Mouse (Mus musculus) neural tube, embryonic 15.5 days (tissue): ENCODE results near the gene Prr15l. TPM values are rescaled to one million over a fixed set of nuclear protein-coding genes. Genes with fewer than 3 reads are reported as not detected.
A peak's percentile ranks its signal among the peaks of the same experiment; 100 is the strongest.

Experiments used
- ATAC-seq: fragments of 200-750 bp; cut with Nextera tagmentation; 2 replicates; pipeline ENCODE4 v1.8.0; 2017; ENCODE audit warnings: mild to moderate bottlenecking, moderate TSS enrichment, moderate library complexity; ENCODE audit not compliant: low FRiP score
- H3K27ac ChIP-seq: fragments of 300-500 bp; sonication (generic); replicated peaks from 2 replicates; pipeline ENCODE4 v1.5.1; 2015; ENCODE audit warnings: mild to moderate bottlenecking, inconsistent platforms
- H3K27me3 ChIP-seq: fragments of 300-500 bp; sonication (generic); replicated peaks from 2 replicates; pipeline ENCODE4 v1.6.1; 2015; ENCODE audit warnings: inconsistent platforms
- H3K36me3 ChIP-seq: fragments of 300-500 bp; sonication (generic); 2 replicates; pipeline ENCODE4 v1.6.1; 2015; ENCODE audit warnings: inconsistent platforms
- H3K4me1 ChIP-seq: fragments of 300-500 bp; sonication (generic); 2 replicates; pipeline ENCODE4 v1.6.1; 2015; ENCODE audit warnings: inconsistent platforms
- H3K4me2 ChIP-seq: fragments of 300-500 bp; sonication (generic); 2 replicates; pipeline ENCODE4 v1.6.1; 2015; ENCODE audit warnings: inconsistent platforms, mild to moderate bottlenecking, moderate library complexity
- H3K4me3 ChIP-seq: fragments of 300-500 bp; sonication (generic); replicated peaks from 2 replicates; pipeline ENCODE4 v1.5.1; 2015; ENCODE audit warnings: mild to moderate bottlenecking, inconsistent platforms
- H3K9ac ChIP-seq: fragments of 300-500 bp; sonication (generic); replicated peaks from 2 replicates; pipeline ENCODE4 v1.6.1; 2015; ENCODE audit warnings: mild to moderate bottlenecking, inconsistent platforms
- H3K9me3 ChIP-seq: fragments of 300-500 bp; sonication (generic); replicated peaks from 2 replicates; pipeline ENCODE4 v1.6.1; 2016; ENCODE audit warnings: inconsistent platforms
- WGBS: fragments of 180-500 bp; shearing (Covaris S2); methylation state at CpG from one replicate; pipeline ENCODE4 v1.1.7; 2015; ENCODE audit warnings: mixed read lengths; 5-methylcytosine and 5-hydroxymethylcytosine counted together
- polyA plus RNA-seq: library from polyadenylated mRNA; unstranded; fragments of >200 nt; fragmentation: Nextera tagmentation; extraction: Ambion mirVana; gene quantifications from 2 replicates; pipeline ENCODE4 v1.2.1, GENCODE M21; 2015

The Prr15l gene
- polyA plus RNA-seq, 1 experiment from 2014 or later: 0.47 TPM

DNA sequence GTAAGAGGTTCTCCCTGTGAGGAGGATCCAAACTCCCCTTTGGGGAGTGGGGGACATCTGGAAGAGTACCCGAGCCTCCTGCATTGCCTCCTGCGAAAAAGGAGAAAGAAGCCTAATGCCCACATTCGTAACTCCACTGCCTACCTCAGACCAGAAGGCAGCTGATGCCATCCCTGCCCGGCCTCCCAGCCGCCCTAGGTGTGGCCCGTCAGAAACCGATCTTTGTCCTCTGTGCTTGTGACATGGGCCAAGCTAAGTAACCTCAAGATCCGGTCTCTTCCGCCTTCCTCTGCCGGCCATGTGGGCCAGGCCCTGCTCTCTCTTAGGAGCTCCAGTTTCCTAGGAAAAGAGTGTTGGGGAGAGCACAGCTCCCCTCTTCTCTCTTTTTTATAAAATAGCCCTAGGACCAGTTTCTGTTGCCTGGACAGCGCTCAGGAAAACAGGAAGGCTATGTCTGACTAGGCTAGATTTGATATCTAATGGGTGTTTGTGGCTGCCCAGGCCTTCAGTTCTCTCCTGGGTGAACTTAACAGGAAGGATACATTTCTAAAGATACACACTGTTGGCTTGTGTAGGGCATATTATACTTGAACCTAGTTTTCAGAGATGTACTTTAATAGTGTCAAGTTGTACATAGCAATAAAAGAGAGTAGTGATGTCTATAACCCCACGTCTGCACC is 2.3 kb upstream of the Prr15l start:
- Histone ChIP-seq H3K36me3 (no peaks in the 10 kb centered on the region), H3K4me2 (no peak overlapping the region), H3K27ac (no peak overlapping the region), H3K27me3 (peaks cover 22% of the 10 kb centered on the region), H3K9me3 (no peaks in the 10 kb centered on the region), H3K4me1 (no peaks in the 10 kb centered on the region), H3K9ac (no peak overlapping the region), H3K4me3 (no peak overlapping the region)
- no peak for ATAC-seq
- WGBS: 90% methylated on average over 12 of the region's 12 CpGs

DNA sequence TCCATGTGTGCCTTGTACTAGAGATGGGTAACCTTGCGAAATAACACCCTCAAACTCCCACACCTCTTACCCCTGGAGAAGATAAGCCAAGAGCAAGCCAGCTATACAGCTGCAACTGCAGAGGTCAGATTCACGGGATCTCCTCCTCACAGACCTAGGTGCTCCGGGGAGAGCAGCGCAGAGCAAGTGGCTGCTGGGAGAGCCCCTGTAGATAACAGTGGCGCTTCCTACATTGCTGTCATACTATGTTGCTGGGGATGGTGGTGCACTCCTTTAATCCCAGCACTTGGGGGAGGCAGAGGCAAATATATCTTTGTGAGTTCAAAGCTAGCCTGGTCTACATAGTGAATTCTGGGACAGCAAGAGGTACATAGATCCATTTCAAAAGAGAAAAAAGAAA is 1.3 kb upstream of the Prr15l start:
- Histone ChIP-seq H3K4me2 (no peak overlapping the region), H3K4me1 (no peaks in the 10 kb centered on the region), H3K27me3 (peaks cover 22% of the 10 kb centered on the region), H3K36me3 (no peaks in the 10 kb centered on the region), H3K9me3 (no peaks in the 10 kb centered on the region), H3K27ac (no peak overlapping the region), H3K9ac (no peak overlapping the region), H3K4me3 (no peak overlapping the region)
- 81% methylated on average over 5 of the region's 5 CpGs for WGBS
- no peak for ATAC-seq

DNA sequence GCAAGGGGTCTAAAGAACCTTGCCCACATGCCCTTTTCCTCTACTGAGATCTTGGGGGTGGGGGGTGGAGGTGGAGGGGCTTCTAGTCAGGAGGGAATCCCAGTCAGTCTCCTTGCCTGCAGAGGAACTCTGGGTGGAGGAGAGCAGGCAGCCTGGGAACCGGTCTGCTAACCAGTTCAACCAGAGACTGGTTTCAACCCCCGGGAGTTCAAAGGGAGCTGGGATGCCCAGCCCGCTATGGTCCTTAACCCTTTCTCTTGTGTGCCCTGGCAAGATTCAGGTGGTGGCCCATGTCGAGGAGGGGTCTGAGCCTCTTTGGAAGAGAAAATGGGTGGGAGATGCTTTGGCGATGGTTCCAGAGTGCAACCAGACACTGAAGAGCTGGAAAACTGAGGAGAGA is 787 bp downstream of the Prr15l start:
- H3K27ac ChIP-seq: no peak overlapping the region
- peaks cover 22% of the 10 kb centered on the region for H3K27me3 ChIP-seq
- ATAC-seq: no peak
- WGBS: 9% methylated on average over 5 of the region's 5 CpGs
- H3K4me2 ChIP-seq: no peak overlapping the region
- no peaks in the 10 kb centered on the region for H3K4me1 ChIP-seq
- H3K9ac ChIP-seq: no peak overlapping the region; the same call in 1 of the 2 replicates
- H3K9me3 ChIP-seq: no peaks in the 10 kb centered on the region
- no peak overlapping the region for H3K4me3 ChIP-seq
- H3K36me3 ChIP-seq: no peaks in the 10 kb centered on the region

DNA sequence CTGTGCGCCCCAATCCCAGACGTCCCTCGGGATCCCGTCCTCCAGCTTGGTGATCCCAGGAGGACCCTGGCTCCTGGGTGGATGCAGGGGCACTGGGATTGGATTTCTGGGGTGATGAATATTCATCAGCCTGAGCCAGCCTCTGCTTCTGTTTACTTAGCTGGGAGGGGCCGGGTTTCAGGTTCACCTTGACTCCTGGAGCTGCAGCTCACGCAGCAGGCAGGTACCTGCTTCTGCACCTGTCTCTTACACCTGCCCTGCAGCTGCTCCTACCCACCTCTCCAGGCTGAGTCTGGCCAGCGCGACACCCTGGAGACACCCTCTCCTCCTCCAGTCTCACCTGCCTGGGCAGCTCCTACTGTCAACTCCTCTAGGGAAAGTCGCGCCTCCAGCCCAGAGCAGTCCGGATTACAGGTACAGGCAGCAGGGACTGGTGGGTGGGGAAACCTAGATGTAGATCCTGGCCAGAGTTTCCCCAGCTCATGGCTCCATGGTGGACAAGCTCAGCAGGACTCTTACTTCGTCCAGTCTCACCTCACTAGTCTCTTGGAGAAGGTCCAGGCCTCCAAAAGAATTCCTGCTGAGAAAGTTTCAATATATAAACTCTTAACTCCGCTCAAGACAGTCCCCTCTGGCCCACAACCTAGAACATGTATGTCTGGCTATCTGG is 1.3 kb downstream of the Prr15l start:
- ATAC-seq: no peak
- no peak overlapping the region for H3K4me3 ChIP-seq
- WGBS: 18% methylated on average over 13 of the region's 13 CpGs
- no peak overlapping the region for H3K27ac ChIP-seq
- H3K4me2 ChIP-seq: no peak overlapping the region
- H3K4me1 ChIP-seq: no peaks in the 10 kb centered on the region
- H3K9ac ChIP-seq: no peak overlapping the region
- H3K9me3 ChIP-seq: no peaks in the 10 kb centered on the region
- H3K27me3 ChIP-seq: peaks cover 22% of the 10 kb centered on the region
- no peaks in the 10 kb centered on the region for H3K36me3 ChIP-seq

DNA sequence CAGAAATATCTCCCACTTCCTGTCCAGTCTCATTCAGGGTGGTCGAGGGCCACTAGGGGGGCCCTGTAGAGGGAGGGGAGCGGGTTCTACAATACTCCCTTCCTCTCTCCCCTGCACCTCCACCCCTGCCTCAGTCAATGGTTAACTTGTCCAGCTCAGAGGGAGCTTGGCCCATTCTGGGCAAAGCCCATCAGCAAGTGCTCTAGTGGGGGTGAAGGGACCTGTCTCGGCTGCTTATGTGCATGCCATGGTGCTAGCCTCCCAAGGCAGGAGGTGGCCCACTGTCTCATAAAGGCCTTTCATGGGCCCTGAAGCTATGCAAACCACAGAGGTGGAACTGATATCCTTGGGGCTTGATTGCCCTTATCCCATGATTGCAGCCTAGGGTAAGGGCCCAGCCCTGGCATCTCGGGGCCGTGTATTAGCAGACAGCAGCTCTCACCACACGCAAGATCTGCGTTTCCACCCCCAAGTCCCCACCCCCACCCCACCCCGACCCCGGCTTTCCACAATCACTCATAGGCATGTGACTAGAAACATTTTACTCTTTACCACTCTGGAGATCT is 1.9 kb downstream of the Prr15l start:
- Histone ChIP-seq H3K4me1 (no peaks in the 10 kb centered on the region), H3K9me3 (no peaks in the 10 kb centered on the region), H3K4me2 (no peak overlapping the region), H3K27ac (no peak overlapping the region), H3K9ac (no peak overlapping the region), H3K36me3 (no peaks in the 10 kb centered on the region), H3K4me3 (no peak overlapping the region), H3K27me3 (peaks cover 22% of the 10 kb centered on the region)
- 67% methylated on average over 9 of the region's 9 CpGs for WGBS
- ATAC-seq: no peak

DNA sequence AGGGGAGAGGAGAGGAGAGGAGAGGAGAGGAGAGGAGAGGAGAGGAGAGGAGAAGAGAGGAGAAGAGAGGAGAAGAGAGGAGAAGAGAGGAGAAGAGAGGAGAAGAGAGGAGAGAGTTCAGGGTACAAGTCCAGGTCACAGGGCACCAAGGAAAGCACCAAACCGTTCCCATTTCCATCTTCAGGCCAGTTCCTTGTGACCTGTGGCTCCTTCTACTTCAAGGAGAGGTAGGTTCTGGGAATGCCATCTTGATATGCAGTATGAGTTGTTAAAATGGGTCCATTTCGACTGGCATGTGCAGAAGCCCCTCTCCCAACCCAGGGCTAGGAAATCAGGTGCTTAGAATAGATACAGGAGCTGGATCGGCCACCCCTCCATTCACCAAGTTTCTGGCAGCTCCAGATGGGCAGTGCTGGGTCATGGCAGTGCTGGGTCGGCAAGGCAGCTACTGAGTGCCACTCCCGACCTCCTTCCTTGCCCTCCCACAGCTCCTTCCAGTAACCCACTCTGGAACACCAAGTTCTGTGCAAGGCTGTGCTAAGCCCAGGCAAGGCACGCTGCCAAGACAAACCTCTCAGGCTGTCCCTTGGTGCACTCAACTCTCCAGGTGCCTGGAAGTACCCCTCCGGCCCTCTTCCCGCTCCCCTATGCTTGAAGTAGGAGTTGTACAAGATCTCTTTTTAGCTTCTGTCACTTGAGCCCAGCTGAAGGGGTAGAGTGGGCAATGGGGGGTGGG is 3.6 kb downstream of the Prr15l start:
- Histone ChIP-seq H3K9ac (no peak overlapping the region), H3K4me3 (no peak overlapping the region), H3K27ac (no peak overlapping the region), H3K4me1 (no peaks in the 10 kb centered on the region), H3K36me3 (no peaks in the 10 kb centered on the region), H3K9me3 (no peaks in the 10 kb centered on the region), H3K4me2 (no peak overlapping the region), H3K27me3 (peaks cover 22% of the 10 kb centered on the region)
- ATAC-seq: no peak
- WGBS: 73% methylated on average over 8 of the region's 8 CpGs

DNA sequence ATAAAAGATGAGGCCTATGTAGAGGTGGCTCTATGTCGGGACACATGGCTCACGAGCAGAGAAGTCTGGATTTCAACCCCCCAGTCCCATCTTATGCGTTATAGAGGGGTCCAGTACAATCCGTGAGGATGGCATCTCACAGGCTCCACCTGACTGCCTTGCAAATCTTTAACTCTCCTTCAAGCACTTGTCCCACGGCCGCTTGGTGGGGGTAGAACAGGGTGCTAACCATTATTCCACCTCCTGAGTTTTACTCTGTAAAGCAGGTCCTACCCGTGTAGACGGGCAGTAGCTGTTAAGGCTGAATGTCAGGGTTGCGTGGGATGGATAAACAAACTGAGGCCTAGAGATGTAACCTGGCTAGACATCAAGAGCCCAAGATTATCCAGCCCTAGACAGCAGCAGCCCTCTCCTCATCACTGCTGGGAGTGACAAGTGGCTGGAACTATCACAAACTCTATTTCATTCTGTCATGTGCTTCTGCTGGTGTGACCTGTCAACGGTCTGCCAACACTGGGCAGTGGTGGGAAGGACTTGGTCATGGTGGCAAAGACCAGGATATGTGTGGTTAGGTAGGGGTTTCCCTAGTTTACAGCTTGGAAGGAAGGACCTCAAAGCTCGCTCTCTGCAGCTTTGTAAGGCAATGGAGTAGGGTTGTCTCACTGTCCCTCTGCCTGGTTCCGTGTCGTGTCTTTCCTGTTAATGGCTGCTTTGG is 5.8 kb downstream of the Prr15l start:
- Histone ChIP-seq H3K4me3 (no peak overlapping the region), H3K9me3 (no peaks in the 10 kb centered on the region), H3K9ac (no peak overlapping the region), H3K4me1 (no peaks in the 10 kb centered on the region), H3K4me2 (no peak overlapping the region), H3K27me3 (peaks cover 13% of the 10 kb centered on the region), H3K27ac (no peak overlapping the region), H3K36me3 (no peaks in the 10 kb centered on the region)
- no peak for ATAC-seq
- 92% methylated on average over 13 of the region's 13 CpGs for WGBS

DNA sequence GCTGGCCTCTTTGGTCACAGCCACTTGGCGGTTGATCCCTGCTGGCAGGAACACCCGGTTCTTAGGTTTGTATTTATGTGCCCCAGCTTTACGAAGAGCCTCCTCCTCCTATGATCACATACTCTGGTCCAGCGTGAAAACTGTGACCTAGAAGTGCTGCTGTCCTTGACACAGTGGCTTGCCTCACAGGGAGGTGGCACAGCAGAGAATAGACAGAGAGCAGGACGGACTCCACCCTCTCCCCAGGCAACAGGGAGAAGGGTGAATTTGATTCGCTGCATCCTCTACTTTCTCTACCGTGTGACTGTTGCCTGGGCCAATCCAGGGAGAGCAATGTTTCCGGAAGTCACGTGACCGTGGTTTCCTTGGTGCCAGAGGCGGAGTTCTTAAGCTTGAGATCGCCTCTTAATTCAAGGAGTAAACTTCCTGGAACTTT is 7.0 kb downstream of the Prr15l start:
- H3K27me3 ChIP-seq: peaks cover under 1% of the 10 kb centered on the region
- H3K9ac ChIP-seq: no peak overlapping the region
- H3K4me3 ChIP-seq: no peak overlapping the region
- 30% methylated on average over 12 of the region's 12 CpGs for WGBS
- H3K4me1 ChIP-seq: no peaks in the 10 kb centered on the region
- peaks cover 2% of the 10 kb centered on the region; the same call in 1 of the 2 replicates for H3K36me3 ChIP-seq
- H3K27ac ChIP-seq: no peak overlapping the region
- H3K9me3 ChIP-seq: no peaks in the 10 kb centered on the region
- H3K4me2 ChIP-seq: peak overlapping the region; percentile 38
- ATAC-seq: peak; percentile 55; the same call in 1 of the 2 replicates

DNA sequence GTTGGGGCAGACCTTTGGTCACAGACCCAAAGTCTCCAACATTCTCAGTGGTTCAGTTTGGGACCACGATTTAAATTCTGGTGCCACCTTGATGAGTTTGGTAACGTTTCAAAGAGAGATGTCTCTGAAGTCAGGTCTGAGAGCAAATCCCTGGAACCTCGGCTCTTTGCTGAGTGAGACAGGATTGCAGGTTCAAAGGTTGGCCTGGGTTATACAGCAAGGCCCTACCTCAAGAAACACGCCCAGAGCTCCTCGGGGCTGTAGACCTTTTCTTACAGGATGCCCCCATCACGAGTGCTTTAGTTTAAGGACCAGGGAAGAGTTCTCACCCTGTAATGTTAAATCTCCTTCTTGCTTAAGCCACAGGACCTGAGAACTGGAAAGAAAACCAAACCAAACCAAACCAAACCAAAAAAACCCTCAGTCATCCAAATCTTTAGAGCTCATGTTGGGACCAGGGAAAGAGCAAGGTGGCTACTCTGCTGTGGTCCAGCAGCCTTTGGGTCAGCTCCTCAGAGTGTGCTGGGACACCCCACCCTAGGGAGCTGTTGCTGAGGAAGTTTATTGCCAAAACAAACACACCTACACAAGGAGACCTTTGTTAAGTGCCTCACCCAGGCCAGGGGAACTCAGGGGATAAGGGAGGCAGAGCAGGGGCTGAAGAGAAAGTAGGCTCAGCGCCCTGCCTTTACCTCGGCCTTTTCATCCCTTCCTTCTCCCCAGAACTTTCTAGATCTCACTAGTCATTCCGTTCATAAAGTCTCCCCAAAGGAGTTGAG is 8.2 kb downstream of the Prr15l start:
- 87% methylated on average over 9 of the region's 9 CpGs for WGBS
- no peaks in the 10 kb centered on the region for H3K9me3 ChIP-seq
- H3K4me2 ChIP-seq: no peak overlapping the region
- H3K4me1 ChIP-seq: no peaks in the 10 kb centered on the region
- no peak overlapping the region for H3K9ac ChIP-seq
- peaks cover 2% of the 10 kb centered on the region; the same call in 1 of the 2 replicates for H3K36me3 ChIP-seq
- no peak overlapping the region for H3K4me3 ChIP-seq
- H3K27me3 ChIP-seq: no peaks in the 10 kb centered on the region
- H3K27ac ChIP-seq: no peak overlapping the region
- ATAC-seq: no peak

DNA sequence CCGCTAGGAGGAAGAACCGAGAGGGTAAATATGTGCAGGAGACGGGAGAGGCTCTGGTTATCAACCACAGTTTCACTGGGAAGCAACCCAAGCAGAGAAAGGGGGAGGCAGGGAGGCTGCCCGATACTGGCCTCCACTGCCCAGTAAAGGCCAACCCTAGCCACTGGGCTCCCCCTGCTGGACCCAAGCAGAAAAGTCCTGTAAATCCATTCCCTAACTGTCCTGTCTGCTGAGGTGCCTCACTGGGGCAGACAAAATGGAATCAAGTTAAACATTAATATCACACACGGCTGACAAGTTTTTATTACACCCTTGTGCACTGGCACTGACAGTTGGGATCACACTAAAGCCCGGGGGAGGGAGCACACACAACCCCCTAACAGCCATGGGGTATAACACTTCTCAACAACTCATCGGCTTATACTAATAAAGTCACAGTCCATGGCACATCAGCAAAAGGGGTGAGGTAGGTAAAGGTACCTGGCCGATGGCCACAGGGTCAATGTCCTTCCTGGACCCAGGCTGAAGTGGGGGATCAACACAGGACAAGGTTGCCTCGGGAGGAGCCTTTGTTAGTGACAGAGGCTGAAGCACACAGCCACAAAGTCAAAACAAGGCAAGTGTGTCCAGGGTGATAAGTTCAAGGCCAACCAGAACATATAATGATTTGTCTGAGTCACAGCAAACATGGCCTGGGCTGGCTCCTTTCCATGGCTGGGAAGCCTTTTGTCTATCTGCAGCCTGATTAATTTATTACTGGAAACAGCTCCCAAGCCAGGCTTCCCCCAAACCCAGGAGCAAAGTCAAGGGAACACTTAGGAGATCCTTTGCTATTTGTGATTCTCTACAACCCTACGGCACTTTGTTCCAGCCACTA is 9.9 kb downstream of the Prr15l start:
- Histone ChIP-seq H3K4me2 (no peak overlapping the region), H3K9ac (no peak overlapping the region), H3K4me1 (no peaks in the 10 kb centered on the region), H3K27ac (no peak overlapping the region), H3K4me3 (no peak overlapping the region), H3K36me3 (peaks cover 2% of the 10 kb centered on the region; the same call in 1 of the 2 replicates), H3K9me3 (no peaks in the 10 kb centered on the region), H3K27me3 (no peaks in the 10 kb centered on the region)
- ATAC-seq: no peak
- 50% methylated on average over 10 of the region's 10 CpGs for WGBS
